Mouse (Mus musculus): ENCODE data around the gene Clta. TPM values are rescaled to one million over a fixed set of nuclear protein-coding genes. Genes with fewer than 3 reads are reported as not detected.

The Clta gene
- total RNA-seq, 1 experiment: 373 TPM

DNA sequence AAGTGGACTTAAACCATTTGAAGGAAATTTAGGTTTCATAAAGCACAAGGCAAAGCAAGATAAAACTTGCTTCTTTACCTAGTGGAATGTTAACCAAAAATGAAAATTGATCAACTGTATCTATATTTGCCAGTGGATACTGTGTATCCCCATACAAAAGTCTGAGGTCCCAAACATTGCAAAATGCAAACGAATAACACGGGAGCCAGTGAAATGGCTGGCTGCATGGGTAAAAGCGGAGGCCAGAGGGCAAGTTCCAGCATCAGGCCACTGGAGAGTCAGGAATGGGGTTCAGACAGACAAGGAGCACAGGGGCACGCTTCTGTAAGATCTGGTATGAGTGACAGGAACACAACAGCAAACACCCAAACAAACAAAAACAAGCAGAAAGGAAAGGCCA lies 66.4 kb downstream of the Clta start:
- Histone ChIP-seq H3K9ac (ENCODE audit: insufficient read depth, low read depth, low read length, poor library complexity, severe bottlenecking) (no peak overlapping the region), H3K9me3 (ENCODE audit: control insufficient read depth, insufficient read depth, low read depth, low read length) (no peaks in the 10 kb centered on the region), H3K4me1 (ENCODE audit: control insufficient read depth in 2 of 2, insufficient read depth in 2 of 2, low read length in 2 of 2, poor library complexity in 1 of 2) (peaks cover 5 to 7% of the 10 kb centered on the region in 2 experiments; a peak in 3 of 4 replicates), H3K4me3 (ENCODE audit: insufficient read depth in 1 of 2, low read depth in 1 of 2, low read length in 2 of 2, poor library complexity in 1 of 2, severe bottlenecking in 1 of 2) (no peak overlapping the region), H3K27ac (ENCODE audit: insufficient read depth, low read depth, low read length, poor library complexity, severe bottlenecking) (no peak overlapping the region), H3K36me3 (ENCODE audit: control insufficient read depth, insufficient read depth, low read length, poor library complexity, severe bottlenecking) (no peaks in the 10 kb centered on the region)
- in situ Hi-C loops (cut with MboI; ENCODE audit: low sequenced_read_pairs in 2 of 2, unreplicated experiment in 2 of 2): no loop called here
- no peak for DNase-seq (ENCODE audit: low read depth, low spot score)
- TF ChIP-seq ZNF384 (IDR thresholded peaks at IDR 0.05; ENCODE audit: low read depth, low read length) (no peak), MAFK (IDR thresholded peaks at IDR 0.05; ENCODE audit: insufficient read depth, low read depth, low read length) (no peak), HCFC1 (IDR thresholded peaks at IDR 0.05; ENCODE audit: borderline replicate concordance, insufficient read depth, low read length) (no peak), CHD2 (IDR thresholded peaks at IDR 0.05; ENCODE audit: low read depth, low read length) (no peak), ZC3H11A (IDR thresholded peaks at IDR 0.05; ENCODE audit: borderline replicate concordance, low read depth, low read length) (no peak)

DNA sequence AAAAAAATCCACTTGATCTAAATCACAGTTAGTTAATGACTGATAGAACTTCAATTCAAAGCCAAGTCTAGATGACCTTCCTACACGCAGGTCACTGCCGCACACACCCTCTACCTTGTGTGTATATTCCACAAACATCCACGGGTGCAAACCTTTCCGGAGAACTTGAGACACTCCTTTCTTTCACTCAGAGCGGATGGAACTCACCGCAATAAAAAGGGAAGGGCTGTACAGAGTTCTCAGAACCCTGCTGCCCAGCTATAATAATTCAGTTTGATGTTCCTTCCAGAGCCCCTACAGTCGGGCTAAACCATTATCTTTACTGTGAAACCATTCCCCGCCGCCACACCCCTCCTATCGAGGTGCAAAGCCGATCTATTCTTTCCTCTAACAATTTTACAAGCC lies 67.5 kb downstream of the Clta start:
- H3K36me3 ChIP-seq (ENCODE audit: control insufficient read depth, insufficient read depth, low read length, poor library complexity, severe bottlenecking): no peaks in the 10 kb centered on the region
- H3K4me3 ChIP-seq (ENCODE audit: insufficient read depth in 1 of 2, low read depth in 1 of 2, low read length in 2 of 2, poor library complexity in 1 of 2, severe bottlenecking in 1 of 2): peak overlapping the region; percentile 81 to 83
- TF ChIP-seq ZNF384 (IDR thresholded peaks at IDR 0.05; ENCODE audit: low read depth, low read length): no peak
- no peak for TF ChIP-seq HCFC1 (IDR thresholded peaks at IDR 0.05; ENCODE audit: borderline replicate concordance, insufficient read depth, low read length)
- TF ChIP-seq ZC3H11A (IDR thresholded peaks at IDR 0.05; ENCODE audit: borderline replicate concordance, low read depth, low read length): no peak
- TF ChIP-seq CHD2 (IDR thresholded peaks at IDR 0.05; ENCODE audit: low read depth, low read length): no peak
- TF ChIP-seq MAFK (IDR thresholded peaks at IDR 0.05; ENCODE audit: insufficient read depth, low read depth, low read length): no peak
- H3K27ac ChIP-seq (ENCODE audit: insufficient read depth, low read depth, low read length, poor library complexity, severe bottlenecking): no peak overlapping the region
- H3K9me3 ChIP-seq (ENCODE audit: control insufficient read depth, insufficient read depth, low read depth, low read length): no peaks in the 10 kb centered on the region
- H3K4me1 ChIP-seq (ENCODE audit: control insufficient read depth in 2 of 2, insufficient read depth in 2 of 2, low read length in 2 of 2, poor library complexity in 1 of 2): peaks cover 4 to 5% of the 10 kb centered on the region in 2 experiments; a peak in 3 of 4 replicates
- in situ Hi-C loops (cut with MboI; ENCODE audit: low sequenced_read_pairs in 2 of 2, unreplicated experiment in 2 of 2): no loop called here
- H3K9ac ChIP-seq (ENCODE audit: insufficient read depth, low read depth, low read length, poor library complexity, severe bottlenecking): peak overlapping the region; percentile 63; the same call in 1 of the 2 replicates
- DNase-seq (ENCODE audit: low read depth, low spot score): no peak

DNA sequence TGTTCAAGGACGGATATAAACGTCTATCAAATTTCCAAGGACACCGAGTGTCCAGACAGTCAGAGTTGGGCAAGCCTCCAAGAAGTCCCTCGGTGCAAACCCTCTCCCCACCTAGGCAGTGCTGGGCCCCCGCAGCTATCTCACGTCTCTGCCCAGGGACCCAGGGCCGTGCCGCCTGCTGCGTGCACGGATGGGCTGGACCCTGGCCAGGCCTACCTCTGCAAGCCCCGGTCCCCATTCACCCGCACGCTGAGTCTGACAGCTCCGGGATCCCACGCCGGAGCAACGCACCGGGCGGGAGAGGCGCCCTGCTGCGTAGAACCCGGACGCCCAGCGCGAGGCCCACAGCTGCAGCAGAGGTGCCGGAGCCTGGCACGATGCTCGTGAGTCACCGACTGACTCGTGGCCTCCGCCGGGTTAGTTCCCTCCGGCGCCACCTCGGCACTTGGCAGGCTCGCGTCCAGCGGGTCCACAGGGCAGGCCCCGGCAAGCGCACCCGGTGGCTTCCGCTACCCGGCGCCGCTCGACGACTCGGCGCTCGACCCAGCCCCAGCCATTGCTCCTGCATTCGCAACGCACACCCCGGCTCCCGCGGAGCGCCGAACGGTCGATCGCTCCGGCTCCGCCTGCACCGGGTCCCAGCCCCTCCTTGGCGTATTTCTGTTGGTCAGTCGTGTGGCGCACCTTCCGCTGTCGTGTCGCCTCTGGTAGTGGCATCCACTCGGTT lies 68.1 kb downstream of the Clta start:
- H3K4me3 ChIP-seq (ENCODE audit: insufficient read depth in 1 of 2, low read depth in 1 of 2, low read length in 2 of 2, poor library complexity in 1 of 2, severe bottlenecking in 1 of 2): peak overlapping the region; percentile 81 to 83
- in situ Hi-C loops (cut with MboI; ENCODE audit: low sequenced_read_pairs in 2 of 2, unreplicated experiment in 2 of 2): no loop called here
- DNase-seq (ENCODE audit: low read depth, low spot score): peak; percentile 74
- peaks cover 3% of the 10 kb centered on the region in 2 experiments; a peak in 2 of 4 replicates for H3K4me1 ChIP-seq (ENCODE audit: control insufficient read depth in 2 of 2, insufficient read depth in 2 of 2, low read length in 2 of 2, poor library complexity in 1 of 2)
- H3K9ac ChIP-seq (ENCODE audit: insufficient read depth, low read depth, low read length, poor library complexity, severe bottlenecking): peak overlapping the region; percentile 64
- H3K36me3 ChIP-seq (ENCODE audit: control insufficient read depth, insufficient read depth, low read length, poor library complexity, severe bottlenecking): no peaks in the 10 kb centered on the region
- H3K9me3 ChIP-seq (ENCODE audit: control insufficient read depth, insufficient read depth, low read depth, low read length): no peaks in the 10 kb centered on the region
- no peak overlapping the region for H3K27ac ChIP-seq (ENCODE audit: insufficient read depth, low read depth, low read length, poor library complexity, severe bottlenecking)
- no peak for TF ChIP-seq CHD2 (IDR thresholded peaks at IDR 0.05; ENCODE audit: low read depth, low read length)
- TF ChIP-seq ZNF384 (IDR thresholded peaks at IDR 0.05; ENCODE audit: low read depth, low read length): no peak
- peak; percentile 84 for TF ChIP-seq HCFC1 (IDR thresholded peaks at IDR 0.05; ENCODE audit: borderline replicate concordance, insufficient read depth, low read length)

DNA sequence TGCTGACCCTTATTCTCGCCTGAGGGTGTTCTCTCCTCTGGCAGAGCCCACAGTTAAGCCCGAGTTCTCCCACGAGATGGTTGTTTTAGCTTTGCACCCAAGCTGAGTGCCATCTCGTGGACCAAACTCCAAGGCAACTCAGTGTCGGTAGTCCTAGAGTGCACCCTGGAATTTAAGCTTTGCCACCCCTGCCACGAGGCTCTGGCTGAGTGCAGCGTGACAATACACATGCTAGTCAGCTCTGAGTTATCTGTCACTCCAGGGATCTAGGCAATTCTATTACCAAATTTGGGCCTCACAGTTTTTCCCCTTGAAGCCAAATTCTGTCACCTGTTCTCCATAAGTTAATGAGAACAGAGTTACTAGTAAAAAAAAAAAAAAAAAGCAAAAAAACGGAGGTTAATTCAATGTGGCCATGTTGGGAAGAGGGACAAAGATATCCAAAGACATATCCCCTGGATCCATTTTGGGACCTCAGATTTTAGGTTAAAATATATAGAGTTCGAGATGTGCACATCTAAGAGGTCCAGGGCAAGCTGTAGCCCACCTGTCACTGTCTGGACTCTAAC lies 68.7 kb downstream of the Clta start:
- H3K9ac ChIP-seq (ENCODE audit: insufficient read depth, low read depth, low read length, poor library complexity, severe bottlenecking): peak overlapping the region; percentile 64
- no peak for DNase-seq (ENCODE audit: low read depth, low spot score)
- no peaks in the 10 kb centered on the region for H3K9me3 ChIP-seq (ENCODE audit: control insufficient read depth, insufficient read depth, low read depth, low read length)
- peak overlapping the region; percentile 81 to 83 for H3K4me3 ChIP-seq (ENCODE audit: insufficient read depth in 1 of 2, low read depth in 1 of 2, low read length in 2 of 2, poor library complexity in 1 of 2, severe bottlenecking in 1 of 2)
- no peak overlapping the region for H3K27ac ChIP-seq (ENCODE audit: insufficient read depth, low read depth, low read length, poor library complexity, severe bottlenecking)
- peaks cover 0 to 2% of the 10 kb centered on the region in 2 experiments; a peak in 1 of 4 replicates for H3K4me1 ChIP-seq (ENCODE audit: control insufficient read depth in 2 of 2, insufficient read depth in 2 of 2, low read length in 2 of 2, poor library complexity in 1 of 2)
- in situ Hi-C loops (cut with MboI; ENCODE audit: low sequenced_read_pairs in 2 of 2, unreplicated experiment in 2 of 2): no loop called here
- no peak for TF ChIP-seq ZNF384 (IDR thresholded peaks at IDR 0.05; ENCODE audit: low read depth, low read length)
- no peak for TF ChIP-seq MAFK (IDR thresholded peaks at IDR 0.05; ENCODE audit: insufficient read depth, low read depth, low read length)
- TF ChIP-seq HCFC1 (IDR thresholded peaks at IDR 0.05; ENCODE audit: borderline replicate concordance, insufficient read depth, low read length): no peak
- no peak for TF ChIP-seq ZC3H11A (IDR thresholded peaks at IDR 0.05; ENCODE audit: borderline replicate concordance, low read depth, low read length)
- no peak for TF ChIP-seq CHD2 (IDR thresholded peaks at IDR 0.05; ENCODE audit: low read depth, low read length)
- no peaks in the 10 kb centered on the region for H3K36me3 ChIP-seq (ENCODE audit: control insufficient read depth, insufficient read depth, low read length, poor library complexity, severe bottlenecking)
